ENCODE assay signal across 9 mouse cellular contexts in the genomic region with DNA sequence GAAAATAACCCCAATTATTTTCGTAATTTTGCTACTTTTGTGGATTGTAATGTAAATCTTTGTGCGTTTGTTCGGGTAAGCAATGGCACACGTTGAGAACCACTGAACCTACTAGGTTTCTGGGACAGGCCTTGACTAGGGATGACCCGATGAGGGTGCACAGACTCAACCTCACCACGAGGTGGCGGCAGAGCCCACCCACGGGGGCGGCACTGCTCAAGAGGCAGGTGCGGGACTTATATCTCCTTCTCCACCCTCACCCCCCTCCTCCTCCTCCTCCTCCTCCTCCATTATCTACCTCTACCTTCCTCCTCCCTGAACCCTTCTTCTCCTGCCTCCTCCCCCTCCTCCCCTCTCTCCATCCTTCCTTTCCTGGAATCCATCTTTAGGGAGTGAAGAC. TPM values are rescaled to one million over a fixed set of nuclear protein-coding genes. Genes with fewer than 3 reads are reported as not detected.
DNase-seq lines count a peak whose midpoint lies in the region; ATAC-seq lines count a peak whose summit lies in the region.
"Had no signal": no experiment of that assay in that cellular context is flagged by ENCODE, and none has a peak within 500 bp of the region (broad histone marks: within the 10 kb centered on the region; RNA-seq: fewer than 3 reads in every experiment).

No protein-coding gene starts in this region.

- 15% methylated on average over 10 of the region's 10 CpGs for WGBS in kidney, embryonic 15.5 days

- H3K4me1 ChIP-seq in kidney, embryonic 15.5 days = peaks cover 17% of the 10 kb centered on the region

- H3K27ac ChIP-seq in kidney, embryonic 15.5 days = no peak overlapping the region
- H3K27ac ChIP-seq: heart, embryonic 13.5 days had no signal

- no peaks in the 10 kb centered on the region for H3K36me3 ChIP-seq in kidney, embryonic 15.5 days
- H3K36me3 ChIP-seq: heart, embryonic 13.5 days had no signal

- 0 out of 2 replicates have a peak, but pooled peaks have one; percentile 35 for ATAC-seq in kidney, embryonic 15.5 days (replicated peaks; ENCODE audit: low FRiP score)
- ATAC-seq in megakaryocyte progenitor cell, adult 5-6 weeks (replicated peaks; ENCODE audit: poor library complexity) = peak; percentile 94

- H3K9me3 ChIP-seq in kidney, embryonic 15.5 days (replicated peaks) = no peaks in the 10 kb centered on the region
- H3K9me3 ChIP-seq: heart, embryonic 13.5 days had no signal

- peak; percentile 67 to 84 for DNase-seq in adrenal gland, adult (ENCODE audit: inconsistent age in 2 of 2, low spot score in 1 of 2)
- no peak for DNase-seq in adrenal gland, adult 8-10 months
- DNase-seq in ovary, postnatal 14 days (ENCODE audit: low spot score) = peak; percentile 53
- DNase-seq in ovary, adult 18-20 months (ENCODE audit: low spot score) = no peak
- peak; percentile 53 for DNase-seq in embryo, embryonic 9.5 days (ENCODE audit: extremely low spot score)
- peak; percentile 90 for DNase-seq in thymus, postnatal 0 days (ENCODE audit: low spot score)

- H3K9ac ChIP-seq in kidney, embryonic 15.5 days = no peak overlapping the region

- no peak overlapping the region for H3K4me3 ChIP-seq in kidney, embryonic 15.5 days (replicated peaks)
- H3K4me3 ChIP-seq: heart, embryonic 13.5 days had no signal

- 0 out of 2 replicates have a peak overlapping the region, but pooled peaks have one; percentile 45 for H3K4me2 ChIP-seq in kidney, embryonic 15.5 days

- peaks cover 32% of the 10 kb centered on the region for H3K27me3 ChIP-seq in kidney, embryonic 15.5 days

RNA-seq across cellular contexts. Expression of a gene that starts 8.8 kb away (rescaled TPM):
- under 1 TPM in 2 of 4 experiments, not detected in 2; 0.16 to 0.49 TPM for total RNA-seq in adrenal gland, adult 8-10 months (2022)
- 5.6 and 6.4 TPM in 2 replicates for polyA plus RNA-seq in kidney, embryonic 15.5 days (2015; fragmentation: Nextera tagmentation; extraction: Ambion mirVana)
- total RNA-seq in megakaryocyte progenitor cell, adult 5-6 weeks (2015) = not detected in 2 replicates
- not detected in 2 replicates for total RNA-seq in megakaryocyte progenitor cell, adult 5-6 weeks (2017)
- polyA plus RNA-seq in thymus, postnatal 0 days (2015; fragmentation: Nextera tagmentation; extraction: Ambion mirVana) = 0.54 and 0.56 TPM in 2 replicates

RNA-seq across cellular contexts. Expression of a gene that starts 23.2 kb away (rescaled TPM):
- total RNA-seq in adrenal gland, adult 8-10 months (2022) = 10 to 100 TPM in 3 of 4 experiments, 1 to 10 TPM in 1; 8.5 to 21.1 (median 13.3) TPM
- polyA plus RNA-seq in kidney, embryonic 15.5 days (2015; fragmentation: Nextera tagmentation; extraction: Ambion mirVana) = 9.8 and 11.0 TPM in 2 replicates
- 0.15 and 1.9 TPM in 2 replicates for total RNA-seq in megakaryocyte progenitor cell, adult 5-6 weeks (2015)
- 0.04 TPM in 1 of 2 replicates, not detected in the other for total RNA-seq in megakaryocyte progenitor cell, adult 5-6 weeks (2017)
- polyA plus RNA-seq in thymus, postnatal 0 days (2015; fragmentation: Nextera tagmentation; extraction: Ambion mirVana) = 2.1 and 2.2 TPM in 2 replicates

RNA-seq across cellular contexts. Expression of a gene that starts 45.5 kb away (rescaled TPM):
- total RNA-seq in adrenal gland, adult 8-10 months (2022) = 100 to 1,000 TPM; 742 to 804 (median 775) TPM
- 643 and 689 TPM in 2 replicates for polyA plus RNA-seq in kidney, embryonic 15.5 days (2015; fragmentation: Nextera tagmentation; extraction: Ambion mirVana)
- 3,042 and 3,166 TPM in 2 replicates for total RNA-seq in megakaryocyte progenitor cell, adult 5-6 weeks (2015)
- 795 and 921 TPM in 2 replicates for total RNA-seq in megakaryocyte progenitor cell, adult 5-6 weeks (2017)
- 790 and 815 TPM in 2 replicates for polyA plus RNA-seq in thymus, postnatal 0 days (2015; fragmentation: Nextera tagmentation; extraction: Ambion mirVana)

Comparison
In these comparisons a context has a peak if more than half of its experiments do, and no peak if none do; other contexts are left out.
1. DNase-seq: peak in adrenal gland, adult (2 of 2), ovary, postnatal 14 days (single experiment), embryo, embryonic 9.5 days (single experiment) and thymus, postnatal 0 days (single experiment); none in adrenal gland, adult 8-10 months (single experiment) and ovary, adult 18-20 months (single experiment).